Mouse (Mus musculus) testis, adult 2 months (tissue): ENCODE data around the gene Poc1b. TPM values are rescaled to one million over a fixed set of nuclear protein-coding genes. Genes with fewer than 3 reads are reported as not detected.
A peak's percentile ranks its signal among the peaks of the same experiment; 100 is the strongest.

ENCODE experiments used
- H3K27ac ChIP-seq: fragments of 200-500 bp; 2 replicates; pipeline ENCODE4 v1.5.1; 2012; ENCODE audit warnings: low read depth, low read length; ENCODE audit not compliant: control insufficient read depth, insufficient read depth
- H3K27me3 ChIP-seq: fragments of 200-500 bp; 2 replicates; pipeline ENCODE4 v1.6.1; 2012; ENCODE audit warnings: mild to moderate bottlenecking, low read length, moderate library complexity; ENCODE audit not compliant: control insufficient read depth, insufficient read depth
- H3K36me3 ChIP-seq: fragments of 200-500 bp; 2 replicates; pipeline ENCODE4 v1.6.1; 2012; ENCODE audit warnings: mild to moderate bottlenecking, low read length; ENCODE audit not compliant: control insufficient read depth, insufficient read depth
- H3K4me1 ChIP-seq: fragments of 200-500 bp; 2 replicates; pipeline ENCODE4 v1.6.1; 2012; ENCODE audit warnings: low read length; ENCODE audit not compliant: control insufficient read depth, insufficient read depth
- H3K4me3 ChIP-seq: fragments of 200-500 bp; 2 replicates; pipeline ENCODE4 v1.5.1; 2012; ENCODE audit warnings: low read depth, mild to moderate bottlenecking, low read length, moderate library complexity, mixed read lengths; ENCODE audit not compliant: control insufficient read depth
- CTCF ChIP-seq: fragments of 200-500 bp; IDR thresholded peaks from 2 replicates; pipeline ENCODE4 v1.5.1; 2012; ENCODE audit warnings: low read depth, mild to moderate bottlenecking, inconsistent platforms, low read length, moderate library complexity; ENCODE audit not compliant: control insufficient read depth, insufficient read depth, insufficient replicate concordance
- POLR2A ChIP-seq: fragments of 200-500 bp; IDR thresholded peaks from 2 replicates; pipeline ENCODE4 v1.6.1; 2012; ENCODE audit warnings: low read depth, mild to moderate bottlenecking, inconsistent platforms, low read length, moderate library complexity; ENCODE audit not compliant: control insufficient read depth
- polyA plus RNA-seq: library from polyadenylated mRNA; depleted of rRNA; stranded (reverse); fragments of >200 nt; gene quantifications from 2 replicates; pipeline ENCODE4 v1.2.3, GENCODE M21; 2012

Gene Poc1b
- polyA plus RNA-seq, 1 experiment, result 73.4 TPM

- H3K4me1 ChIP-seq, result no peaks in the 10 kb centered on the region
- TF ChIP-seq POLR2A, result no peak
- TF ChIP-seq CTCF, result no peak
- no peaks in the 10 kb centered on the region for H3K36me3 ChIP-seq
These were observed 90.9 kb downstream of the Poc1b start for GRCm38 (mm10) chr10:99197607-99198305.

GRCm38 (mm10) chr10:99198946-99199345 is 92.1 kb downstream of the Poc1b start:
- Histone ChIP-seq H3K36me3 (no peaks in the 10 kb centered on the region), H3K27ac (no peak overlapping the region), H3K4me3 (no peak overlapping the region), H3K27me3 (no peaks in the 10 kb centered on the region), H3K4me1 (peaks cover under 1% of the 10 kb centered on the region; the same call in 1 of the 2 replicates)
- TF ChIP-seq POLR2A (no peak), CTCF (no peak)

More at GRCm38 (mm10) chr10:99197607-99198305, 90.9 kb downstream of the Poc1b start:
- Histone ChIP-seq H3K27me3 (no peaks in the 10 kb centered on the region), H3K4me3 (no peak overlapping the region), H3K27ac (no peak overlapping the region)

- Histone ChIP-seq H3K27ac (no peak overlapping the region), H3K36me3 (no peaks in the 10 kb centered on the region), H3K27me3 (no peaks in the 10 kb centered on the region), H3K4me1 (peaks cover 2% of the 10 kb centered on the region; the same call in 1 of the 2 replicates), H3K4me3 (no peak overlapping the region)
- no peak for TF ChIP-seq CTCF
- no peak for TF ChIP-seq POLR2A
These were observed 94.1 kb downstream of the Poc1b start for GRCm38 (mm10) chr10:99200944-99201343.

GRCm38 (mm10) chr10:99201786-99202185 is 95.0 kb downstream of the Poc1b start:
- TF ChIP-seq CTCF (no peak), POLR2A (no peak)
- H3K4me3 ChIP-seq, result no peak overlapping the region
- H3K36me3 ChIP-seq, result no peaks in the 10 kb centered on the region
- H3K27me3 ChIP-seq, result no peaks in the 10 kb centered on the region
- no peak overlapping the region for H3K27ac ChIP-seq
- H3K4me1 ChIP-seq, result peaks cover 2% of the 10 kb centered on the region; the same call in 1 of the 2 replicates

GRCm38 (mm10) chr10:99202363-99202762 is 95.5 kb downstream of the Poc1b start:
- H3K4me1 ChIP-seq, result peaks cover 2% of the 10 kb centered on the region; the same call in 1 of the 2 replicates

GRCm38 (mm10) chr10:99203163-99203562 is 96.3 kb downstream of the Poc1b start:
- Histone ChIP-seq H3K4me1 (peaks cover 2% of the 10 kb centered on the region; the same call in 1 of the 2 replicates), H3K4me3 (no peak overlapping the region), H3K27me3 (no peaks in the 10 kb centered on the region), H3K36me3 (no peaks in the 10 kb centered on the region), H3K27ac (no peak overlapping the region)
- TF ChIP-seq POLR2A (no peak), CTCF (no peak)

More at GRCm38 (mm10) chr10:99202363-99202762, 95.5 kb downstream of the Poc1b start:
- TF ChIP-seq CTCF (no peak), POLR2A (no peak)
- Histone ChIP-seq H3K36me3 (no peaks in the 10 kb centered on the region), H3K27me3 (no peaks in the 10 kb centered on the region), H3K27ac (no peak overlapping the region), H3K4me3 (no peak overlapping the region)

GRCm38 (mm10) chr10:99203577-99204487 is 97.0 kb downstream of the Poc1b start:
- Histone ChIP-seq H3K27ac (peak overlapping the region; percentile 70; the same call in 1 of the 2 replicates), H3K36me3 (no peaks in the 10 kb centered on the region), H3K27me3 (no peaks in the 10 kb centered on the region), H3K4me1 (peaks cover 2% of the 10 kb centered on the region; the same call in 1 of the 2 replicates), H3K4me3 (peak overlapping the region; percentile 63)
- no peak for TF ChIP-seq CTCF
- no peak for TF ChIP-seq POLR2A
